Mouse (Mus musculus) left cerebral cortex, adult 11 months (tissue): ENCODE data around the gene Rab31.

Source experiments
- DNase-seq: peaks from one replicate; pipeline ENCODE4 v3.0.0; 2022; ENCODE audit warnings: low spot score

Gene Rab31

GRCm38 (mm10) chr17:65771951-65772934 is at the start of gene Rab31:
Gene Rab31 (minus strand): TSS chr17:65772752.
- DNase-seq = peak; percentile 65

DNA sequence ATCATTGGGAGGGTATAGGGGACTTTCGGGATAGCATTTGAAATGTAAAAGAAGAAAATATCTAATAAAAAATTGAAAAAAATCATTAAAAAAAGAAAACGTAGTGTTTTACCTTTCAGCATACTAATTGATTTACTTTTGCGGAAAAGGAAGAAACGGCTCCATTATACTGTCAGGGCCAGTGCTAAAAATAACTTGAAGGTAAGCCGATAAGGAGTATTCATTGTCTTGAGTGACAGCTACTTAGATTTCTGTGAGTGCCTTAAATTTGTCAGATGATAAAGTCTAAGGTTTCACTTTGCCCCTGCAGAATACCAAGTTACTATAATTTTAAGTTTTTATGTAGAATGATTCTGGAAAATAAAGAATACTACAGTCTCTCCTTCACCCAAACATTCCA is 47.6 kb upstream of the Rab31 start:
- no peak for DNase-seq

- no peak for DNase-seq
Measured at GRCm38 (mm10) chr17:65813763-65814162, 41.2 kb upstream of the Rab31 start.

GRCm38 (mm10) chr17:65811032-65811431 is 38.5 kb upstream of the Rab31 start:
- DNase-seq = no peak

- no peak for DNase-seq
Measured at GRCm38 (mm10) chr17:65806416-65806815, 33.9 kb upstream of the Rab31 start.

- no peak for DNase-seq
Measured at GRCm38 (mm10) chr17:65805966-65806365, 33.4 kb upstream of the Rab31 start.

DNA sequence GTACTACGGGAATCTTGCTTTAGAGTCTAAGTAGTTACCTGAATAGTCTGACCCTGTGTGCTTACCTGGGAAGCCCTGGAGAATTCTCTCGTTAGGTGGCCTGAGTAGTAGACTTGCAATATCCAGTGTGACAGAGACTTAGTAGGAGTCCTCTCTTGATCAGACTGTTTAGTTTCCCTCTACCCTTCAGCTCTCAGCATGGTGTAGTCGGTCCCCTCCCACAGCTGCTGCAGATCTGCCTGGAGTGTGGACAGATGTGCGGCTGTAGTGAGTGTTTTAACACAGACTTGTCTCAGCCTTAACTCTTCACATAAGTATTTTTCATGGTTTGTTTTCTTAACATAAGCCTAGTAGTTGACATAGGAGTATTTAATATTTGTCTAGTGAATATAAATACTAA is 29.5 kb upstream of the Rab31 start:
- DNase-seq = no peak

DNA sequence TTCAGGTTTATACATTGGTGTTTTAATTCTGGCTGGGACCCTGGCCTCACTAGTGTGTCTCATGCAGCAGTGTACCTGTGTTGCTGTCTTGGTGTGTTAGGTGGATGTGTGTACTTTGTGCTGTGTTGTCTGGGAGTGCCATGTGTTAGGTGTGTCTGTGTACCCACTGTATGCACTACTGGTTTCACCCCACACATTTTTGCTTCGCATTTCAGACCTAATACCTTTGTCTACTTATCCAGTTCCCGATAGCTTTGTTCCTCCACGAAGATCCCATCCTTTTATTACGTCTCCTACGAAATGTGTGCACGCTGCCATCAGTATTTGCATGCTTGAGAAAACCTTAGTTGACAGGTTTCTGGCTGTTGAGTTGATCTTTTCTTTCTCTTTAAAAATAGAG is 27.9 kb upstream of the Rab31 start:
- DNase-seq = no peak

DNA sequence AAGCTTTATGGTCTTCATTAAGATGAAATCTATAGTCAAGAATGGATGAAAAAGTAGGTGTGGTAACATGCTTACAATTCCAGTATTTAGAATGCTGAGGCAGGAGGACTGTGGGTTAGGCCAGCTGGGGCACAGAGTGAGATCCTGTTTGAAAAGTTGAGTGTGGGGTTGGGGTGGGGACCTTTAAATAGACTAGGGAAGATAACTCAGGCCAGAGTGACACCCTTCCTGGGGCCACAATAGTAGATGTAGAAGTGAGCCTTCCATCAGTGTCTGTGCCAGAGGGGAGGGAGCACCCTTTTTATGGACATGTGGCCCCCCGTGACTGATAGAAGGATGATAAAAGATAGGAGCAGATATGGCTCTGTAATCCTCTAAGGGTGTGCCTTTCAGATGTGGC is 26.8 kb upstream of the Rab31 start:
- DNase-seq = no peak

- DNase-seq = no peak
Measured at GRCm38 (mm10) chr17:65798446-65798845, 25.9 kb upstream of the Rab31 start.

DNA sequence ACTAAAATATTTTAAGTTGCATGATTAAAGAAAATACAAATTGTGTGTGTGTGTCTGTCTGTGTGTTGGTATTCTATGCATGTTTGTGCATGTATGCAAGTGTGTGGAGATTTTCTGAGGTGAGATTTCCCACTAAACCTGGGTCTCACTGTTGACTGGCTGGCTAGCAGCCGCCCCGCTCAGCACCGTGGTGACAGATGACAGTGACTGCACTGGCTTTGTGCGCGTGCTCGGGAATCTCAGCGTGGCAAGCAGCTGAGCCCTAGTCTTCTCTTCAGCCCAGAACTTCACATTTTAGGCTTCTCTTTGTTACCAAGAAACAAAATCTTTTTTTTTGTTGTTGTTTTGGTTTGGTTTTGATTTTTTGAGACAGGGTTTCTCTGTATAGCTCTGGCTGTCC is 23.5 kb upstream of the Rab31 start:
- DNase-seq = no peak

GRCm38 (mm10) chr17:65794096-65794850 is 21.7 kb upstream of the Rab31 start:
- no peak for DNase-seq

DNA sequence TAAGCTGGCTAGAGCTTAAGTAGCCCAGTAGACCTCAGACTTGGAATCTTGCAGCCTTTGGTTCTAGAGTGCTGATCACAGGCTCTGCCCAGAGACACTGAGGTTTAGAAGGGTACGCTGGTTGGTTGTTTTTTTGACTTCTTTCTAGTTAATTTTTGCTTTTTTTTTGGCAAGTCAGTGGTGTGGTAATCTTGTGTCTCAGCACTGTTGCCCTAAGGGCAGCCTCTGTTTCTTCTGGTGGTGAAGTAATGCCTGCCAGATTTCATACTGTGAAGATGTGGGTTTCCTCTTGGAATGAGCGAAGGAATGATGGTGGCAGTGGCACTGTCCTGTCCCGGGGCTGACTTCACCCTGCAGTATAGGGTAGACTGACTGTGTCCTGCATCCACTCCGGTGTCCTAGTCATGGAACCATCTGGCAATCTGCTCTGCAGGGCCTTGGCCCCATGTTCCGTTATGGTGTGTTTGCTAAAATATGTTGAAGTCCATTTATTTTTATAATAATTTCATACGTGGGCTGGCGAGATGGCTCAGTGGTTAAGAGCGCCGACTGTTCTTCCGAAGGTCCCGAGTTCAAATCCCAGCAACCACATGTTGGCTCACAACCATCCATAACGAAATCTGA is 20.9 kb upstream of the Rab31 start:
- DNase-seq = no peak

DNA sequence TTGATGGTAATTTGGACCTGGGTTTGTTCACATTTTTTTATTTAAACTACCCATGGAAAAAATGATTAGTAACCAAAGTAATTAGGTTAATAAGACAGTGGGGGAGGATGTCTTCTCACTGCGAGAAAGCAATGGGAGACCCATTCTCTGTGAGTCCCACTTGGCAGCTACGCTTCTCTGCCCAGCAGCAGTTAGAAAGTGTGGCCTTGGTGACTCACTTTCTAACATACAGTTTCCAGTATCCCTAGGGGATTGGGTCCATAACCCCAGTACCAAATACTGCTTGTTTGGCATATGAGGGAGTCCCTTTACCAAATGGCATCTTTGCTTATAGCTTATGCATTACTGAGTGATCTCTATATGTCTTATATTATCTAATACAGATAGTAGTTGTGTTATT is 18.6 kb upstream of the Rab31 start:
- DNase-seq = no peak

GRCm38 (mm10) chr17:65789576-65789975 is 17.0 kb upstream of the Rab31 start:
- no peak for DNase-seq

GRCm38 (mm10) chr17:65788542-65789291 is 16.2 kb upstream of the Rab31 start:
- DNase-seq = no peak

GRCm38 (mm10) chr17:65787261-65787660 is 14.7 kb upstream of the Rab31 start:
- no peak for DNase-seq

GRCm38 (mm10) chr17:65786225-65786624 is 13.7 kb upstream of the Rab31 start:
- DNase-seq = no peak

GRCm38 (mm10) chr17:65785707-65786106 is 13.2 kb upstream of the Rab31 start:
- DNase-seq = no peak

DNA sequence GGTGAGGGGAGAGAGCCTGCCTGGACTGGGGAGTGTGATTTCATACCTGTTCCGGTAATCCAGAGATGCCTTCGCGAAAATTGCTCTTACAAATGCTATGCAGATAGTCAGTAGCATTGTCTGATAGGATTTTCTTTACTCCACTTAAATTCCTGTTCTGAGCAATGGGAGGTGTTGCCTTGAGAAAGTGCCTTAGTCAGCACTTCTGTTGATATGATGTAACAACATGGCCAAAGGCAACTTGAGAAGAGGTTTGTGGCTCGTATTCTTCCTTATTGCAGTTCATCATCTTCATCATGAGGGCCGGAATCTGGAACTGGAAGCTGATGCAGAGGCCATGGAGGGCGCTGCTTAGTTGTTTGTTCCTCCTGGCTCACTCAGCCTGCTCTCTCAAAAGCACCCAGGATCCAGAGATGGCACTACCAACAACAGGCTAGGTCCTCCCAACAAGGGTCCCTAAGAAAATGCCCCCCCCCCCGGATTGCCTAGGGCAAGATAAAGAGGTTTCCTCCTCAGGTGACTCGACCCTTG is 12.1 kb upstream of the Rab31 start:
- no peak for DNase-seq
